Mouse (Mus musculus) thymus, postnatal 10 days (tissue): ENCODE measurements around the gene Rp9.
"Not testable (repeated sequence)": the region's sequence is repeated elsewhere in the genome, so short reads cannot be mapped to it uniquely, and the experiment has no call there.

Experiments used
- DNase-seq, 2 experiments: peaks; one replicate each; pipeline ENCODE4 v3.0.0; 2021; ENCODE audit warnings: low spot score in 2 of 2

Gene Rp9

GRCm38 (mm10) chr9:22461946-22462345 lies 7.6 kb downstream of the Rp9 start:
- DNase-seq: no peak

- DNase-seq: no peak
These were observed 12.3 kb downstream of the Rp9 start for GRCm38 (mm10) chr9:22457142-22457835.

GRCm38 (mm10) chr9:22455041-22455440 lies 14.5 kb downstream of the Rp9 start:
- no peak for DNase-seq

GRCm38 (mm10) chr9:22453990-22454389 lies 15.6 kb downstream of the Rp9 start, which contains the start of gene Gm17545:
Gene Gm17545 (plus strand): TSS chr9:22454290.
- DNase-seq: not testable (repeated sequence)

GRCm38 (mm10) chr9:22453501-22453924 lies 16.0 kb downstream of the Rp9 start:
- DNase-seq: no peak

- no peak for DNase-seq
These were observed 16.8 kb downstream of the Rp9 start for GRCm38 (mm10) chr9:22452697-22453096.

- no peak for DNase-seq
These were observed 20.3 kb downstream of the Rp9 start for GRCm38 (mm10) chr9:22449209-22449608.

- DNase-seq: no peak
These were observed 21.1 kb downstream of the Rp9 start for GRCm38 (mm10) chr9:22448420-22448819.

GRCm38 (mm10) chr9:22447213-22447612 lies 22.3 kb downstream of the Rp9 start:
- DNase-seq: no peak

- no peak for DNase-seq
These were observed 24.4 kb downstream of the Rp9 start for GRCm38 (mm10) chr9:22445123-22445522.

GRCm38 (mm10) chr9:22443157-22443556 lies 26.4 kb downstream of the Rp9 start:
- no peak for DNase-seq

- no peak for DNase-seq
These were observed 30.7 kb downstream of the Rp9 start for GRCm38 (mm10) chr9:22438826-22439225.

GRCm38 (mm10) chr9:22434101-22434500 lies 35.4 kb downstream of the Rp9 start:
- no peak for DNase-seq

GRCm38 (mm10) chr9:22433221-22433620 lies 36.3 kb downstream of the Rp9 start:
- no peak for DNase-seq

- peak in 1 of 2 experiments; percentile 30 for DNase-seq
These were observed 39.2 kb downstream of the Rp9 start for GRCm38 (mm10) chr9:22430315-22430840.

GRCm38 (mm10) chr9:22429533-22430241 lies 39.9 kb downstream of the Rp9 start:
- DNase-seq: peak; percentile 38 to 43

- no peak for DNase-seq
These were observed 40.7 kb downstream of the Rp9 start for GRCm38 (mm10) chr9:22428666-22429410.

GRCm38 (mm10) chr9:22428028-22428665 lies 41.4 kb downstream of the Rp9 start:
- no peak for DNase-seq

- DNase-seq: no peak
These were observed 44.8 kb downstream of the Rp9 start for GRCm38 (mm10) chr9:22424719-22425118.

- DNase-seq: no peak
These were observed 45.3 kb downstream of the Rp9 start for GRCm38 (mm10) chr9:22424196-22424595.

GRCm38 (mm10) chr9:22423507-22423906 lies 46.0 kb downstream of the Rp9 start:
- DNase-seq: no peak

- DNase-seq: no peak
These were observed 47.0 kb downstream of the Rp9 start for GRCm38 (mm10) chr9:22422559-22422958.
